Mouse (Mus musculus): Measurements from ENCODE around the gene Lgals9. TPM values are rescaled to one million over a fixed set of nuclear protein-coding genes. Genes with fewer than 3 reads are reported as not detected.

The Lgals9 gene
- total RNA-seq, 2 experiments from 2014 or later = 4.6 to 5.4 TPM

- no peak for DNase-seq (ENCODE audit: low spot score in 2 of 2)
- intact Hi-C loops (cut with DNase I) = no loop called here
These were observed 4.6 kb downstream of the Lgals9 start for GRCm38 (mm10) chr11:78980083-78980634.

GRCm38 (mm10) chr11:78978176-78979019, 6.3 kb downstream of the Lgals9 start:
- intact Hi-C loops (cut with DNase I) = no loop called here
- DNase-seq (ENCODE audit: low spot score in 2 of 2) = no peak

GRCm38 (mm10) chr11:78976731-78977510, 7.8 kb downstream of the Lgals9 start:
- intact Hi-C loops (cut with DNase I) = no loop called here
- DNase-seq (ENCODE audit: low spot score in 2 of 2) = no peak

GRCm38 (mm10) chr11:78973381-78974150, 11.2 kb downstream of the Lgals9 start:
- DNase-seq (ENCODE audit: low spot score in 2 of 2) = no peak
- intact Hi-C loops (cut with DNase I) = no loop called here

- intact Hi-C loops (cut with DNase I) = no loop called here
- no peak for DNase-seq (ENCODE audit: low spot score in 2 of 2)
These were observed 11.9 kb downstream of the Lgals9 start for GRCm38 (mm10) chr11:78972811-78973351.

GRCm38 (mm10) chr11:78972328-78972727, 12.4 kb downstream of the Lgals9 start:
- intact Hi-C loops (cut with DNase I) = no loop called here

GRCm38 (mm10) chr11:78971746-78972145, 13.0 kb downstream of the Lgals9 start:
- intact Hi-C loops (cut with DNase I) = no loop called here
- DNase-seq (ENCODE audit: low spot score in 2 of 2) = no peak

More at GRCm38 (mm10) chr11:78972328-78972727, 12.4 kb downstream of the Lgals9 start:
- DNase-seq (ENCODE audit: low spot score in 2 of 2) = no peak

GRCm38 (mm10) chr11:78971096-78971495, 13.7 kb downstream of the Lgals9 start:
- DNase-seq (ENCODE audit: low spot score in 2 of 2) = no peak
- intact Hi-C loops (cut with DNase I) = no loop called here

- DNase-seq (ENCODE audit: low spot score in 2 of 2) = no peak
- intact Hi-C loops (cut with DNase I) = loop anchor here (10.0 kb wide), 1 partner anchor 327 kb away; the partner anchor contains the start of gene Gm9964
These were observed 16.6 kb downstream of the Lgals9 start for GRCm38 (mm10) chr11:78968121-78968520.

- DNase-seq (ENCODE audit: low spot score in 2 of 2) = peak in 1 of 2 experiments; percentile 22
- intact Hi-C loops (cut with DNase I) = loop anchor here (2.0 to 10.0 kb wide), 2 partner anchors 245 to 327 kb away; partner anchors contain the start of gene Gm9964
These were observed 17.4 kb downstream of the Lgals9 start for GRCm38 (mm10) chr11:78967371-78967770.

- intact Hi-C loops (cut with DNase I) = loop anchor here (10.0 kb wide), 1 partner anchor 334 kb away; the partner anchor contains the start of gene Gm9964
- no peak for DNase-seq (ENCODE audit: low spot score in 2 of 2)
These were observed 23.5 kb downstream of the Lgals9 start for GRCm38 (mm10) chr11:78961221-78961620.

GRCm38 (mm10) chr11:78959841-78960520, 24.8 kb downstream of the Lgals9 start:
- intact Hi-C loops (cut with DNase I) = loop anchor here (10.0 kb wide), 1 partner anchor 335 kb away; the partner anchor contains the start of gene Gm9964
- DNase-seq (ENCODE audit: low spot score in 2 of 2) = no peak

- intact Hi-C loops (cut with DNase I) = no loop called here
- no peak for DNase-seq (ENCODE audit: low spot score in 2 of 2)
These were observed 25.4 kb downstream of the Lgals9 start for GRCm38 (mm10) chr11:78959367-78959766.

GRCm38 (mm10) chr11:78956260-78956659, 28.5 kb downstream of the Lgals9 start:
- intact Hi-C loops (cut with DNase I) = loop anchor here (2.0 kb wide), 3 partner anchors 99 to 411 kb away; no protein-coding TSS in a partner anchor

GRCm38 (mm10) chr11:78952467-78952866, 32.3 kb downstream of the Lgals9 start:
- intact Hi-C loops (cut with DNase I) = no loop called here
- DNase-seq (ENCODE audit: low spot score in 2 of 2) = no peak

More at GRCm38 (mm10) chr11:78956260-78956659, 28.5 kb downstream of the Lgals9 start:
- peak; percentile 80 to 83 for DNase-seq (ENCODE audit: low spot score in 2 of 2)

GRCm38 (mm10) chr11:78950365-78950764, 34.4 kb downstream of the Lgals9 start:
- intact Hi-C loops (cut with DNase I) = no loop called here
- no peak for DNase-seq (ENCODE audit: low spot score in 2 of 2)

- intact Hi-C loops (cut with DNase I) = no loop called here
- no peak for DNase-seq (ENCODE audit: low spot score in 2 of 2)
These were observed 41.7 kb downstream of the Lgals9 start for GRCm38 (mm10) chr11:78943083-78943482.

- intact Hi-C loops (cut with DNase I) = no loop called here
- DNase-seq (ENCODE audit: low spot score in 2 of 2) = no peak
These were observed 49.6 kb downstream of the Lgals9 start for GRCm38 (mm10) chr11:78935178-78935577.
